Mouse (Mus musculus): ENCODE data around the gene Gm20671. TPM values are rescaled to one million over a fixed set of nuclear protein-coding genes. Genes with fewer than 3 reads are reported as not detected.

Gene Gm20671
- total RNA-seq, 2 experiments from 2014 or later, result not detected

Other genes starting within 250 kb of the Gm20671 start
- gene Yes1, start 215.9 kb downstream of the Gm20671 start, total RNA-seq (2021), result 1 to 10 TPM; 8.0 to 9.0 TPM
- 10 to 100 TPM; 14.0 to 15.8 TPM for gene Pisd, start 41.5 kb downstream of the Gm20671 start, total RNA-seq (2021)
- 1 to 10 TPM; 4.1 to 4.7 TPM for gene Prr14l, start 27.1 kb upstream of the Gm20671 start, total RNA-seq (2021)
- gene Depdc5, start 36.6 kb upstream of the Gm20671 start, total RNA-seq (2021), result 10 to 100 TPM in 1 of 2 experiments, 1 to 10 TPM in 1; 10.0 to 11.7 TPM
- 10 to 100 TPM; 54.0 to 54.3 TPM for gene Ywhah, start 191.7 kb upstream of the Gm20671 start, total RNA-seq (2021)